Comparison of ENCODE assay signal across 12 mouse cellular contexts in the genomic region with DNA sequence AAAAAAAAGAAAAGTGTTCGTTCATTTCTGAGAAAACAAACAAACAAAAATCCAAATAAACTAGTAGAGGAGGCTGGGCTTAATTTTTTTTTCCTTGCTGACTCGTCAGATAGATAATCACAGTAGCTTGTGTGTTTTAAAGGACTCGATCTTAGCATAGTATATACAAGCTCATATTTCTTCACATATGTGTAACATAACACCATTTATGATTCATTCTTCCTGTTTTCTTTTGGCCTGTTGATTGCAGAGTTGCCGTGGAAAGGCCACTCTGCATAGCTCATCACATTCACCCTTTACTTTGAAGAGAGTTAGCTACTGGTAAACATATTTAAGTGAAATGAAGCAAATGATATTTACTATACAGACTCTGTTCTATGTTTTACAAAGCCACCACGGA.
"Had no signal": no experiment of that assay in that cellular context is flagged by ENCODE, and none has a peak within 500 bp of the region (broad histone marks: within the 10 kb centered on the region; RNA-seq: fewer than 3 reads in every experiment).

No protein-coding gene starts in this region.

- H3K4me1 ChIP-seq: limb, embryonic 15.5 days; neural tube, embryonic 13.5 days had no signal

- ATAC-seq: intestine, postnatal 0 days; liver, embryonic 12.5 days had no signal

- H3K27me3 ChIP-seq: limb, embryonic 15.5 days; liver, embryonic 12.5 days had no signal

- H3K9me3 ChIP-seq: limb, embryonic 15.5 days; liver, embryonic 12.5 days; midbrain, embryonic 10.5 days; neural tube, embryonic 13.5 days had no signal

- DNase-seq: kidney, adult 8-10 months; kidney, postnatal 25 days; layer of hippocampus, adult 9-11 months; layer of hippocampus, postnatal 36 days; midbrain, embryonic 14.5 days; right cerebral cortex, postnatal 14 days; thymus, postnatal 4 days had no signal

- H3K4me3 ChIP-seq: limb, embryonic 15.5 days; midbrain, embryonic 10.5 days; neural tube, embryonic 13.5 days had no signal

- H3K4me2 ChIP-seq: limb, embryonic 15.5 days; neural tube, embryonic 13.5 days had no signal

- H3K36me3 ChIP-seq: limb, embryonic 15.5 days; midbrain, embryonic 10.5 days; neural tube, embryonic 13.5 days had no signal

- H3K27ac ChIP-seq: limb, embryonic 15.5 days; midbrain, embryonic 10.5 days; neural tube, embryonic 13.5 days had no signal

- H3K9ac ChIP-seq: limb, embryonic 15.5 days; liver, embryonic 12.5 days; neural tube, embryonic 13.5 days had no signal
